Mouse (Mus musculus) CH12F3 (cell line): Measurements from ENCODE around the gene Ccdc88c.

Experiments
- in situ Hi-C: fragments of 300-500 bp; cut with MboI; formaldehyde crosslinking; loops from 2 replicates; pipeline ENCODE4 v1.14.3; 2020; ENCODE audit warnings: low sequenced_read_pairs

Gene Ccdc88c

DNA sequence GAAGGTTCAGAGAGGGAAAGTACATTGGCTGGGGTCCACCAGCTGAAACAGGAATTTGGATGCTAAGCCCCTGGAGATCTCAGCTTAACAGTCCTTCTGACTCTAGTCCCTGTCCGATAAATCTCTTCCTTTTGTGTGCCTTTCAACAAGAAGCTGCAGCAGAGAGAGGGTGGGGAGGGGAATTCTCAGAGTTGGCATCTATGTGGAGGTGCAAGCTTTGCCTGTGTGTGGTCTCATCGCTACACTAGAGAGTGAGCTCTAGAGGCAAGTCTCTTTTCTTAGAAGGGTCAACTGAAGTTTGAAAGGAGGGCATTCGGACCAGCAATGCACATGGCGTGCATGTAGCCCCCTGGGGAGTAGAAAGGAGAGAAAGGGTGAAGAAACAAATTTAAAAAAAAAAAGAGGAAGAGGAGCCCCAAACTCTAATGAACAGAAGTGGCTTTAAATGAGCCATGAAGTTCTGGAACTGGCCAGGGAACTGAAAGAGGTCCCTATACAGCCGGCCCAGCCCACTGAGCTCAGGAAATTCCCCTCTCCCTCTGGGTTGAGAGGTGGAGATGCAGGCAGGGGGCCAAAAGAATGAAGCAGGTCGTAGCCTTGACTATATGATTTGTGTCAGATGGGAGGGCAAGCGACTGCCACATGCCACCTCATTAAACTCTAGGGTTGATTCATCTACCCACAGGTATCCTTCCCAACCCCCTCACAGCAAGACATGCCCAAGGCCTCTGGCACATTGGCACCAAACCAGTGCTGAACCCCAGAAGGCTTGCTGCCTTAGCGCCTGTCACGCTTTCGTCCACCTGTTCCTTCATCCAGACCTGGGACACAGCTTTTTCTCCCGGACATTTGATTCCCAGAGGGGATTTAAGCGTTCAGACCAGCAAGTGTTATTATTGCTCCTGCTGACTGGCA is 130.9 kb downstream of the Ccdc88c start:
- in situ Hi-C loops = no loop called here

DNA sequence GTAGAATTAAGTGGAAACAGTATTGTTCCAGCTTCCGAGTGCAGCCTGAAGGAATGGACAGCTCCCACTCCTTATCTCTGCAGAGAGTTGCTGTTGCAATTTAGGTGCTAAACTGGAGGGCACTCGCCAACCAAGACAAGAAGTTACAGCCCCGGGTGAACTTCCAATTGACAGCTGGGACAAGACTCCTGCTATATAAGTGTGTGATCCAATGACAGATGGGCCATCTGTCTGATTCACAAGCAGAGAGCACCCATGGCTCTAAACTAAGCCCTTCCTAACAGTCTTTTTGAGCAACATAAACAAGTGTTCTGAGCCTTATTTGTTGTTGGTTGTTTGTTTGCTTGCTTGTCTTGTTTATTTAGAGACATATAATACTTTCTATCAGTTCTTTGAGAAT is 132.2 kb downstream of the Ccdc88c start:
- in situ Hi-C loops = no loop called here

DNA sequence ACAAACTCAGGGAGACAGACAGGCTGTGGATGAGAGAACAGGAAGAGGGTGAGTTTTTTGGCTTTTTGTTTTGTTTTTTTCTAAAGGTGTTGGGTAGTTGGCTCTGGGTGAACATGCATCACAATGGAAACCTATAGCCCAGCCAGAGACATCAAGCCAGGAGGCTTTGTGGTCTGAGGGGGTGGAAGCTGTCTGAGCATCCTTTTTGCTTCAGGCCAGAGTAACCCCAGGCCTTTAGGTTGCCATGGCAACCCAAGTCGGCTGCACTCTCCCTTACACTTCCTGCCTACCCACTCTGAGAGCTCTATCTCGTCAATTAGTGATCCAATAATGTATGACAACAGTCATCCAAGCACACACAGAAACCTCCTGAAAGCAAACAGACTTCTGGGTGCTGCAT is 133.4 kb downstream of the Ccdc88c start:
- in situ Hi-C loops = no loop called here

DNA sequence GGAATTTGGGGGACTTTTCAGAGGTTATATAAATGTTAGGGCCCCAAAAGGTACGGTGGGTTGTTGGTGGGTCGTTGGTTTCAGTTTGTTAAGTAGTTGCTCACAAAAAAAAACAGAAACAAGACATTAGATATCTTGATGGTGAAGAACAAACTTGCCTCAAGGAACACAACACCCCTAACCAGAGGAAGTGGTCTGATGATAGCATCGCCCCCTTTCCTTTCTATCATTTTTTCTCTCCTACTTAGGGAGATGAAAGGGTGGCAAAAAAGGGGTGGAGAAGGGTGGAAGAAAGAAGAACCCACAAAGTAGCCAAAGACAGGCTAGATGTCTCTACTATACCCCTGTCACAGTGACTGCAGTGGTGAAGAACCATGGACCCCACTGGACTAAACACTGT is 138.3 kb downstream of the Ccdc88c start:
- in situ Hi-C loops = no loop called here

DNA sequence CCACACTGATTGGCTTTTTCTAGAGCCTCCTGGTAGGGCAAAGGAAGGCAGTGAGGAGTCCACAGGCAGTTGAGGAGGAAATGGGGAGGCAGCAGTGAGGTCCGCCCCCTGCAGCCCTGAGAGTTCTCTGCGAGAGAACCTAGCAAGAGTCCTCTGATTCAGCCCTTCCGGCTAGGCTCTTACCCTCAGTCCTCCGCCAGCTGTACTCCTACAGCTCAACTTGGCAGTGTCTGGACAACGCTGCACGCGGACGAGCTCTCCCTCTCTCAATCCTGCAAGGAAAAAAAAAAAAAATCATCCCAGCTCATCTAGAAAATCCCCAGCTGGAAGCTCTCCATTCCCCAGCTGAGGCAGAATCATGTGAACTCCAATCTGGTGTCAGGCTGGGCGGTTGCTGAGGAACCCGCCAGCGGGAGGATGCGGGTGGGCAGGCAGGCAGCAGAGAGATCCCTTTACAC is 141.0 kb downstream of the Ccdc88c start:
- in situ Hi-C loops = no loop called here

DNA sequence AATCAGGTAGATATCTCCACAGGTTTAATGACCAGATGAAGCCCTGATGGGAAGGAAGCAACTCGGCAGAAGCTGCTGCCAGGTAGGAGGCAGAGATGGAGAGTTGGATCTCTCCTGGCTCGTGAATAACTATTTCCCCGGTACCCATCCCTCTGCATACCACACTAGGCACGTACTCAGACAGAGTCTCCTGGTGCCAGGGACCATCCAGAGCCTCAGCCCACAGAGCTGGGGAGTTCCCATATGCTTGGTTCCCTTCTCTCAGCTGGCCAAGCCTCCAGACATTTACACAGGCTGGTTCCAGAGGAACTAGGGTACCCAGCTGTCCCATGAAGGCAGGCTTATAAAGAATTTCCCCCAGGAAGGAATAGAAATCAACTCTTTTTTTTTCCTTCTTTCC is 142.0 kb downstream of the Ccdc88c start:
- in situ Hi-C loops = no loop called here

DNA sequence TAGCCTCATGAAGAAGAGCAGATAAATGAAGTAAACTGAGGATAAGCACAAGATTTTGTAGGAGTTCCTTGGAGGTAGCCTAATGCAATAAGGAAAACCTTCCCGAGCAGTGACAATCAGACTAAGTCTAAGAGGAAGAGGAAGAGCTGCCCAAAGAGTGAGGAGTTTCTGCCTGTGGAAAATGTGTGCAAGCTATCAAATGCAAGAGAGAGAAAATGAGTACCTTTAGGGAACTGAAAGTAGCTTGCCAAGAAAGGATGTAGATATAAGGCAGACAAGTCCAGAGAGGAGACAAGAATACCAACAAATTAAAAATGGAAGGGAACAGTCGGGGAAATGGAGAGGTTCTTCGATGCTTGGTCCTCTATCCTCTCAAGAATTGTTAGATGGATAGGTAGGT is 143.3 kb downstream of the Ccdc88c start:
- in situ Hi-C loops = no loop called here

DNA sequence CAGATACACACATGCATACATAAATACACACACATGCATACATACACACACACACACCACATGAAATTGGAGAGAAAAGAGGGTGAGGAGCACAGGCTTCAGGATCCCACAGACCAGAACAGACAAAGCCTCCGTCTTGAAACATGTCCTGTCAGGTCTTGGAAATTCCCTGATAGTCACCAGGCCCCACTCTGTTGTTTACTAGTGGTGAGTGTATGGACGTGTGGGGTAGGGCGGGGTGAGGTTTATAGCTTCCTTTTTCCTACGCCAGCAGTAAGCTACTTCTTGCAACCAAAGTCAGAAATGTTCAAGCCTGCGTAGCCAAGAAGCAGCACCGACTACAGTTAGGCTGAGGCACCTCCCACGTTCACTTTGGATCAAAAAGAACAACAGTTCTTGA is 145.7 kb downstream of the Ccdc88c start:
- in situ Hi-C loops = no loop called here

DNA sequence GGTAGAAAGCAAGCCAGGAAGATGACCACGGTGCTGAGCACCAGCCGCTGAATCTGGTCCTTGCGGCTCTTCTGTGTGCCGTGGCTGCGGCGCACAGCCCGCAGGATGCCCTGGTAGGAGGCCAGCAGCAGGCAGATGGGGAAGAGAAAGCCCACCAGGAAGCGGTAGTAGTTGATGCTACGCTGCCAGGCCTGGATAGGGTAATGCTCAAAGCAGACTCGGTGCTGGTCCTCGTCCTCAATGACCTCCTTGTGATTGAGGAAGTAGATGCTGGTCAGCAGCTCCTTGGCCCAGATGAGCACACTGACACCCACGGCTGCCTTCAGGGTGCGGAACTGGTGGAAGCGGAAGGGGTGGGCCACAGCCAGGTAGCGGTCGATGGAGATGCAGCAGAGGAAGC is 150.3 kb downstream of the Ccdc88c start:
- in situ Hi-C loops = no loop called here

DNA sequence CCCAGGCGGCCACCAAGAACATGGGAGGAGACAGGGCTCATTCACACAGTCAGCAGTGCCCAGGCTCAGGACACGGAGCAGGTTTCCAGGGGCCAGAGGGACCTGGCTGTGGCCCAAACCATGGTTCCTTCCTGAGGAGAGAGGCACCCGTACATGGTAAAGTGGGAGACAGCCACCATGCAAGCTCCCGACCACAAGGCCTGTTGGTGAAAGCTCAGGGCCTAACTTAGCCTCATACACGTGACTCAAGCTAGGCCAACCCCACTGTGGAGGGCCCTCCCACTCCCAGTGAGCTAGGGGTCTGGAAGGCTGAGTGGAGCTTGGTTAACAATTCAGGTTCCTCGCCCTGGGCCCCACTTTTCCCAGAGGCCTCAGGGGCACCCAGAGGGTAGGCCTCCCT is 150.9 kb downstream of the Ccdc88c start:
- in situ Hi-C loops = no loop called here

DNA sequence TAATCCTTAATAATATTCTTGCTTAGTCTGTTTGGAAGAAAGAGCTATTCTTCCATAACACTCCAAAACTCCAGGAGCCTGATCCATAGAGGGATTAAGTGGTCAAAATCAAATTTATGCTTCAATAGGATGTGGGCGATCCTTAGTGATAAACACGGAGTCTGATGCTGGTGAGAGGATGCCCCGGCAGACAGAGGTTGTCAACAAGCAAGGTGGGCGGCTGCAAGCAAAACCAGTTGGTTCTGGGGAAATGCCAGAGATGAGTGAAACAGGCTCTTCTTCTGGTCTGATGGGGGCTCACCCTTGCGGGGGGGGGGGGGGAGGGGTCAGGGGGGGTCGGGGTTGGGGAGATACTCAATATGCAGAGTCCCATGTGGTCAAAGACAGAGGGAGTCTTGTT is 152.9 kb downstream of the Ccdc88c start:
- in situ Hi-C loops = no loop called here

DNA sequence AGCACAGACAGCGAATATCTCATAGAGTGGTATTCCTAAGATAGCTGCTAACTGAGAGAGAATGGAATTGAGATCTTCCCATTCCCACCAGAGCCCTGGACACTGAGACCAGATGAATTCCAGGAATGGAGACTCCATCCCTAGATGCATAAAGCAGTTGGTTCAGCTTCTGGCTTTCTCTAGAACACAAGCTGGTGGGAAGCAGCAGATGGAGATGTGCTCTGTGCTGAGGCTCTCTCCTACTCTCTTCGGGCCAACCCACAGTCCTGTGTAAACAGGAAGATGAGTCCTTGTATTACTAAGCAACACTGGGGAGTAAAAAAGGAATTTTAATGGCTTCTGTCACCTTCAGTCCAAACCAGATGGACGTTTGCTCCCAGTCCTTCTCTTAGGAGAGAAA is 153.3 kb downstream of the Ccdc88c start:
- in situ Hi-C loops = no loop called here

DNA sequence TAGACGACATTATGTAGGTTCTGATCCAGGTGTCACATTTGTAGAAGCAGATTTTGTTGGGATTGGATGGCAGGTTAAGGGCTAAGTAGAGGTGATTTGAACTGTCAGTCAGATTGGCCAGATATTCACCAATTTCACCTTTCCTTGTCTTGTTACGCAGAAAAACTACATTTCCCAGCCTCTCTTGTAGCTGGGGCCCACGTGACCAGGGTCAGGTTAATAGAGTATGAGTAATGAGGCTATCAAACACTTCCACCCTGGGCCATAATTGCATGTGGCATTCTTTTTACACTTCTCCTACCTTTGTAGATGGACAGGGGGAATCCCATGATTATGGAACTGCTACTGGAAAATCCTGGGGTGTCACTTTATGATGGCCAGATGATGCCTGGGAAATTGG is 155.2 kb downstream of the Ccdc88c start:
- in situ Hi-C loops = no loop called here

DNA sequence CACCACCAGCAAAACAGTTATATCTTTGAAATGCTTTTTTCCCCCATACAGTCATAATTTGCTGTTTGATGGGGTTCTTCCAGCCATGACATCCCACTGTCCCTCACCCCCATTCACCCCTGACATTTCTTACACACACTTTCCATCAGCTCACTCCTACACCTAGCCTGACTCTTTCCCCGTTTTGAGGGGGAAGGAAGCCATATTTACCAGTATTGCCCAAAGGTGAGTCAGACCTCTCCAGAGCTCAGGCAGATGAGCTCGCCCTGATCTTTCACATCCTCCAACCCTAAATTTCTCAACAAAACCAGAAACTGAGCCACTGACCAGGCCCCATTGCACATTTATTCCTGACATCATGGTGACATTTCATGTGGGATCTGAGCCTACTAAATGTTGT is 157.0 kb downstream of the Ccdc88c start:
- in situ Hi-C loops = no loop called here

DNA sequence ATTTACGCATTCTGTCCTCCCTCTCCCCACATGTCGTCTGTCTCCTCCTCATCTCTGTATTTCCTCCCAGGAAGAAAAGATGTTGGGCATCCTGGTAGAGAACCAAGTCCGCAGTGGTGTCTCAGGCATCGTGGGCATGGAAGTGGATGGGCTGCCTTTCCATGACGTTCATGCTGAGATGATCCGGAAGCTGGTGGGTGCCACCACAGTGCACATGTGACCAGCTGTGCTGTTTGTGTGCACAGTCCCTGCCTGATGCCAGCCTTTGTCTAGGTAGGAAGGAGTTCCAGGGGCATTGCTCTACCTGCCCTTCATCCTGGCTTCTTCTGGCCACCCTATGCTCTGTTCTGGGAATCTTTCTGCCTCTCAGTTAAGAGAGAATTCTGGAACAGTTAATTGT is 157.6 kb downstream of the Ccdc88c start:
- in situ Hi-C loops = no loop called here

DNA sequence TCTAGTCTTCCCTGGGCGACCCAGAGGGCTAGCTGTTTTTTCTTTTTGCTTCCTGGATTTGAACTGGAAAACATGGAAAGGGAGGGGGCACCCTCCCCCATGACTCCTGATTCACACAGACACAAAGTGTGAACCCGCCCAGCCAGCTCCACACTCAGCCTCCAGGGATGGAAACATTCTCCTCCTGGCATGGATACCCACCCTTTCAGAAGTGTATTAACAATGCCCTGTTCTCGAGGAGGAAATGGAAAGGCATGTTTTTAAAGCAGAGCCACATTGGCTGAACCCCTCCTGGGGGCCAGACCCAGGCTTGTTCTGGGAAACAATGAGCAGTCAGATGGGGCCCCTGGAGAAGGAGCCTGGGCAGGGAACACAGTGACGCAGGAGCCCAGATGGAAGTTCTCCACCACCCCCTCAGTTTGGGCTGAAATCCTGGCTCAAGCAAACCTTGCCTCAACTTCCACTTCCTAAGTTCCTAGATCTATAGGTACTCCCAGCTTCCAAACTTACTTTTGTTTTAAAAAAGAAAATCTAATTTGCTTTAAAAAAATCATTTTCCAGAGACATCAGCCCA is 160.7 kb downstream of the Ccdc88c start:
- in situ Hi-C loops = no loop called here

DNA sequence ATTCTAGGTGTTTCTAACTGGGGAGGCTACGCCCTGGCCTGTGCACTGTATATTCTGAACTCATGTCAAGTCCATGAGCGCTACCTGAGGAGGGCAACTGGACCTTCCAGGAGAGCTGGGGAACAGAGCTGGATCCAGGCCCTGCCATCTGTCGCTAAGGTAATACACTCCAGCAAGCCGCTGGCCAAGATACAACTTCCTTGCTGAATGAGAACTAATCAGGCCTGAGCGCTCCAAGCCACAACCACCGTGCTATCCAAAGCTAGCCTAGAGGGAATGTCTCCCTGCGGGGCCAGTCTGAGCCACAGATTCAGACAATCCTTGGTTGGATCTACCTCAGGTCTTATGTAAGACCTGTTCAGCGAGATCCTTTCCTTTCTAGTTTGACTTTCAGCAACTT is 161.8 kb downstream of the Ccdc88c start:
- in situ Hi-C loops = no loop called here

DNA sequence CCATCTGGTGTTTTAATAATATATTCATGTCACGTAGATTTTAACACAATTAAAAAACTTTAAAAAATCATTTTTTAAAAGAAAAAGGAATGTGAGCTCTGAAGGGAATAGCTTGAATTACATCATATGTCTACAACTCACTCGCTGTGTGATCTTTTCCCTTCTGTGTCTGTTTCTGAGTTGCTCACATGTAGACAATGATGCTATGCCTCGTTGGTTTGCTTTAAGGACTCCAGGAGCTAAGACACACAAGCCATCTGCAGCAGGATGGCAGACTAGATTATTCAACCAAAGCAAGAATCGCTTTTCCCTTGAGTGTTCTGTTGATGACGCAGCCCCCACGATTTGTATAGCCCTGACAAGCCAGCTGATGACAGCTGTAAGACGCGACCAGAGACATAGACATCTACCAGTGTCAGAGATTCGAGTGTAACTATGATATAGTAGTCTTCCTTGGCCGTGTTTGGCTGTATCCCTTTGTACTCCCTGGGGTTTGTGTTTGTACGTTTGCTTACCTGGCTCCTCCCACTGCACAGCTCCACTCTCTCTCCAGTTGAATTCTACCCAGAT is 163.3 kb downstream of the Ccdc88c start:
- in situ Hi-C loops = no loop called here

DNA sequence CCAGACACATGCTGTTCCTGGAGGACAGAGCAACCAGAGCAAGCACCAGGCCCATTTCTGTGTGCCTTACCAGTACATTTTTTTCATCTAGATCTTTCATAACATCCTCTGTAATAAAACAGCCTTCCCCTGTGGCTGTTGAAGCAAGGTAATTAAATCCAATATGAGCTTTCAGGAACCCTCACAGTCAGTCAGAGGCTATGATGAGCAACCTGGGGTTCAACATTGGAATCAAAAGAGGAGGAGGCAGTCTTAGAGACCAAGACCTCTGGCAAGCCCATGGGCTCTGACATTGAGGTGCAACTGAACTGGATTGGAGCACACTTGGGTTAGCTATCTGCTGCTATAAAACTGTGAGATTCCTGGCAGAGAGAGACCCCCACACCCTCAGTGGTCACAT is 163.8 kb downstream of the Ccdc88c start:
- in situ Hi-C loops = no loop called here

DNA sequence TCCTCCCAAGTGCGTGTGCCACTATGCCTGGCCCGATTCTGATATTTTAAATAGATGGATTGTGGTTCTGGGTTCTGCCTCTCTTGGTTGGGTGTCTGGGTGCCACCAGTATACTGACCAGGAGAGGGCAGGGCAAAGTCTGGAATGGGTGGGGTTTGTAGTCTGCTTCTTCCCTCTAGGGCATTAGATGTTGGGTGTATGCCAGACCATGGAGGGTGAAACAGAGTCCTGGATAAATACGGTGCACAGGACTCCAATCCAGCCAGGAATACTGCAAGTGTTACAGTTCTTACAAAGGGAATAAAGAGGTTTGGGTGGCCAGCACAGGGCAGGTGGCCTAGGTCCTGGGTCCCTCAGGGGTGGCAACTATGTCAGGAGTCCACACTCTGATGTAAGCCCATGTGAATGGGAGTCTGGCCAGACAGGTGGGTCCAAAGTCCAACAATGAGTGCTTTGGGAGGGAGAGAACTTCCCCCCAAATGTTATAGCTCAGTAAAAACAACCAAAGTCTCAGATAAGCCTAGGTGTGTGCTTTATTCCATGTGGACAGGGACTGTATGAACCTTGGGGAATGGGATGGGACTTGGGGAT is 165.9 kb downstream of the Ccdc88c start:
- in situ Hi-C loops = no loop called here

DNA sequence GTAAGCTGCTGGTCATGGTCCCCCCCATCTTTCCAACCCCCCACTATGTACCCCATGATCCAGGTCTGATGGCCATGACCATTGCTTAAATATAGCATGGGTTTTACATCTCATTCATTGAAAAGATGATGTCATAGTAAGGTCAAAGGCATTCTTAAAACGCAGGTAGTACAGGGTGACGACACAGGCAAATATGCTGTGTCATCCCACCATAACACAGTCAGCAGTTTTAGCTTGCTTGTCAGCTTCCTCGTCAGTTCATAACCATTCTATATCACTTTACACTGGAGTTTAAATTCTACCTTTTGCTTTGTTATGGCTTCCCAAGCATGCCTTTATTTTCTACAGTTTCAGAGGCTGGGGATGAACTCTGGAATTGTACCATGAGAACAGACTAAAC is 166.6 kb downstream of the Ccdc88c start:
- in situ Hi-C loops = no loop called here
